Mouse (Mus musculus): ENCODE data around the gene 1810037I17Rik.

Gene 1810037I17Rik

GRCm38 (mm10) chr3:122924009-122924914, at the start of gene 1810037I17Rik:
Gene 1810037I17Rik (plus strand): TSS chr3:122924203.
- DNase-seq (ENCODE audit: low spot score in 2 of 2): peak; percentile 98 to 99

GRCm38 (mm10) chr3:122876870-122877269, 47.1 kb upstream of the 1810037I17Rik start:
- no peak for DNase-seq (ENCODE audit: low spot score in 2 of 2)

GRCm38 (mm10) chr3:122877543-122877942, 46.5 kb upstream of the 1810037I17Rik start:
- no peak for DNase-seq (ENCODE audit: low spot score in 2 of 2)

- no peak for DNase-seq (ENCODE audit: low spot score in 2 of 2)
Measured at GRCm38 (mm10) chr3:122878705-122879315, 45.2 kb upstream of the 1810037I17Rik start.

- DNase-seq (ENCODE audit: low spot score in 2 of 2): no peak
Measured at GRCm38 (mm10) chr3:122887505-122888301, 36.3 kb upstream of the 1810037I17Rik start.

GRCm38 (mm10) chr3:122888371-122888819, 35.6 kb upstream of the 1810037I17Rik start:
- peak in 1 of 2 experiments; percentile 21 for DNase-seq (ENCODE audit: low spot score in 2 of 2)

- DNase-seq (ENCODE audit: low spot score in 2 of 2): no peak
Measured at GRCm38 (mm10) chr3:122894772-122895171, 29.2 kb upstream of the 1810037I17Rik start, which contains the start of gene Fabp2. Gene Fabp2 (plus strand): TSS chr3:122895072.

GRCm38 (mm10) chr3:122895189-122895731, 28.7 kb upstream of the 1810037I17Rik start:
- DNase-seq (ENCODE audit: low spot score in 2 of 2): no peak

GRCm38 (mm10) chr3:122898254-122898653, 25.7 kb upstream of the 1810037I17Rik start:
- DNase-seq (ENCODE audit: low spot score in 2 of 2): no peak

GRCm38 (mm10) chr3:122903746-122904433, 20.1 kb upstream of the 1810037I17Rik start:
- no peak for DNase-seq (ENCODE audit: low spot score in 2 of 2)

GRCm38 (mm10) chr3:122907841-122908240, 16.2 kb upstream of the 1810037I17Rik start:
- no peak for DNase-seq (ENCODE audit: low spot score in 2 of 2)

- DNase-seq (ENCODE audit: low spot score in 2 of 2): no peak
Measured at GRCm38 (mm10) chr3:122915493-122915892, 8.5 kb upstream of the 1810037I17Rik start.

- DNase-seq (ENCODE audit: low spot score in 2 of 2): no peak
Measured at GRCm38 (mm10) chr3:122916191-122916680, 7.8 kb upstream of the 1810037I17Rik start.

GRCm38 (mm10) chr3:122918672-122919071, 5.3 kb upstream of the 1810037I17Rik start:
- DNase-seq (ENCODE audit: low spot score in 2 of 2): no peak

GRCm38 (mm10) chr3:122919260-122919659, 4.7 kb upstream of the 1810037I17Rik start, which contains the start of gene Gm10959:
Gene Gm10959 (minus strand): TSS chr3:122919360.
- no peak for DNase-seq (ENCODE audit: low spot score in 2 of 2)

- no peak for DNase-seq (ENCODE audit: low spot score in 2 of 2)
Measured at GRCm38 (mm10) chr3:122920572-122921435, 3.2 kb upstream of the 1810037I17Rik start.

- no peak for DNase-seq (ENCODE audit: low spot score in 2 of 2)
Measured at GRCm38 (mm10) chr3:122921676-122922527, 2.1 kb upstream of the 1810037I17Rik start.

- DNase-seq (ENCODE audit: low spot score in 2 of 2): no peak
Measured at GRCm38 (mm10) chr3:122923147-122923546, 856 bp upstream of the 1810037I17Rik start.

GRCm38 (mm10) chr3:122929723-122930122, 5.7 kb downstream of the 1810037I17Rik start:
- no peak for DNase-seq (ENCODE audit: low spot score in 2 of 2)
